Mouse (Mus musculus) forebrain, embryonic 16.5 days (tissue): ENCODE data around the gene Sept10. TPM values are rescaled to one million over a fixed set of nuclear protein-coding genes. Genes with fewer than 3 reads are reported as not detected.

Experiments
- ATAC-seq: fragments of 200-750 bp; cut with Nextera tagmentation; 2 replicates; pipeline ENCODE4 v1.8.0; 2017; ENCODE audit warnings: mild to moderate bottlenecking, moderate library complexity
- H3K27ac ChIP-seq: fragments of 300-500 bp; sonication (generic); 2 replicates; pipeline ENCODE4 v1.5.1; 2014; ENCODE audit warnings: low read length, control low read depth
- H3K27me3 ChIP-seq: fragments of 300-500 bp; sonication (generic); replicated peaks from 2 replicates; pipeline ENCODE4 v1.6.1; 2014; ENCODE audit warnings: low read length; ENCODE audit not compliant: control insufficient read depth, insufficient read depth
- H3K36me3 ChIP-seq: fragments of 300-500 bp; sonication (generic); 2 replicates; pipeline ENCODE4 v1.6.1; 2014; ENCODE audit not compliant: control insufficient read depth, insufficient read depth
- H3K4me1 ChIP-seq: fragments of 300-500 bp; sonication (generic); replicated peaks from 2 replicates; pipeline ENCODE4 v1.6.1; 2014; ENCODE audit warnings: low read length; ENCODE audit not compliant: control insufficient read depth, insufficient read depth
- H3K4me2 ChIP-seq: fragments of 300-500 bp; sonication (generic); 2 replicates; pipeline ENCODE4 v1.6.1; 2014; ENCODE audit warnings: mild to moderate bottlenecking, low read length, control low read depth
- H3K4me3 ChIP-seq: fragments of 300-500 bp; sonication (generic); replicated peaks from 2 replicates; pipeline ENCODE4 v1.5.1; 2014; ENCODE audit warnings: mild to moderate bottlenecking, low read length, control low read depth
- H3K9ac ChIP-seq: fragments of 300-500 bp; sonication (generic); replicated peaks from 2 replicates; pipeline ENCODE4 v1.6.1; 2014; ENCODE audit warnings: low read depth, low read length, control low read depth
- H3K9me3 ChIP-seq: fragments of 300-500 bp; sonication (generic); 2 replicates; pipeline ENCODE4 v1.6.1; 2016; ENCODE audit warnings: low read length; ENCODE audit not compliant: control insufficient read depth
- WGBS: fragments of 180-500 bp; shearing (Covaris S2); extraction: QIAGEN DNeasy Blood & Tissue Kit; methylation state at CpG from one replicate; pipeline ENCODE4 v1.1.7; 2014; 5-methylcytosine and 5-hydroxymethylcytosine counted together
- polyA plus RNA-seq: library from polyadenylated mRNA; unstranded; fragments of >200 nt; fragmentation: Nextera tagmentation; extraction: Ambion mirVana; gene quantifications from 2 replicates; pipeline ENCODE4 v1.2.1, GENCODE M21; 2015

Sept10 gene
- polyA plus RNA-seq, 1 experiment from 2014 or later, result 21.7 TPM

GRCm38 (mm10) chr10:59261603-59262002 is 40.0 kb upstream of the Sept10 start:
- ATAC-seq, result no peak
- H3K4me2 ChIP-seq, result no peak overlapping the region

GRCm38 (mm10) chr10:59259572-59259971 is 37.9 kb upstream of the Sept10 start:
- 52% methylated on average over 6 of the region's 6 CpGs for WGBS
- no peaks in the 10 kb centered on the region for H3K27me3 ChIP-seq
- H3K9me3 ChIP-seq, result no peaks in the 10 kb centered on the region
- H3K27ac ChIP-seq, result no peak overlapping the region
- H3K4me3 ChIP-seq, result no peak overlapping the region
- no peak overlapping the region for H3K9ac ChIP-seq
- ATAC-seq, result no peak
- H3K4me2 ChIP-seq, result no peak overlapping the region
- H3K4me1 ChIP-seq, result peaks cover 8% of the 10 kb centered on the region; the same call in 1 of the 2 replicates
- H3K36me3 ChIP-seq, result no peaks in the 10 kb centered on the region

More at GRCm38 (mm10) chr10:59261603-59262002, 40.0 kb upstream of the Sept10 start:
- no peak overlapping the region for H3K27ac ChIP-seq
- peaks cover 8% of the 10 kb centered on the region; the same call in 1 of the 2 replicates for H3K4me1 ChIP-seq
- 51% methylated on average over 3 of the region's 3 CpGs for WGBS
- H3K9ac ChIP-seq, result no peak overlapping the region
- no peaks in the 10 kb centered on the region for H3K36me3 ChIP-seq
- H3K9me3 ChIP-seq, result no peaks in the 10 kb centered on the region
- H3K4me3 ChIP-seq, result no peak overlapping the region
- H3K27me3 ChIP-seq, result no peaks in the 10 kb centered on the region

DNA sequence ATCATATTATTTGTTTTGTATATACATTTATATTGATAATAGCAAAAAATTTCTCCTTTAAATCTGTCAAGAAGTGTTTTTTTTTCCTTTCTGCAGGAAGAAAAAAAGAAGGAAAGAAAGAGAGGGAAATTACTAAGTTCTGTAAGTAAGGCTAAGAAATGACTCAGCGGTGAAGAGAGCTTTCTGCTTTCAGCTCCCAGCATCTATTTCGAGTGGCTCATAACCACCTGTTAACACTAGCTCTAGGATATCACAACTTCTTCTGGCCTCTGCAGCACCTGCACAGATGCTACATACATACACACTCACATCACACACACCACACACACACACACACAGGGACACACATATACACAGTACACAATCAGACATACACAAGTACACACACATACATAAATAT is 34.9 kb upstream of the Sept10 start:
- no peak overlapping the region for H3K4me3 ChIP-seq
- 93% methylated on average over 2 of the region's 2 CpGs for WGBS
- peaks cover 8% of the 10 kb centered on the region; the same call in 1 of the 2 replicates for H3K4me1 ChIP-seq
- H3K27ac ChIP-seq, result no peak overlapping the region
- no peaks in the 10 kb centered on the region for H3K27me3 ChIP-seq
- H3K4me2 ChIP-seq, result no peak overlapping the region
- no peak for ATAC-seq
- H3K36me3 ChIP-seq, result no peaks in the 10 kb centered on the region
- no peak overlapping the region for H3K9ac ChIP-seq
- no peaks in the 10 kb centered on the region for H3K9me3 ChIP-seq

DNA sequence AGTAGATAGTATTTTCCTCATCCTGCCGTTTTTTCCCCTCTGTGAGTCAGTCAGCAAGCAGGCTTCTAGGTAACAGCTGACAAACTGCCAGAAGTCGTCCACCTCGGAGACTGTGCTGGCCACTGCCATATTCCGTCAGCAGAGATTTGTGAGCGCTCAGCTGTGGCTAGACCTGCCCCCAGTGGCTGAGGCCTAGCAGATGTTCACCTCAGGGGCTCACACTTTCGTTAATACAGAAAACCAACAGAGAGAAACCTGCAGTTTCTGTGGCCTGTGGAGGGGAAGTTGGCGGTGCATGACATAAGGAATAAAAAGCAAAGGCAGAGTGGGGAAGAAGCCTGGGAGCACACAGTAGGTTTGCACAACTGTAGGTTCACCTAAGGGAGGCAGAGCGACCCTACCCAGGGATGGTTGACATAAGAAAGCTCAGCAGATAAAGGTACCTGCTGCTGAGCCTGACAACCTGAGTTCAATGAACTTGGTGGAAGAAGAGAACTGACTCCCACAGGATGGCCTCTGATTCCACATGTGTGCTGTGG is 32.0 kb upstream of the Sept10 start:
- H3K9ac ChIP-seq, result no peak overlapping the region
- H3K27me3 ChIP-seq, result no peaks in the 10 kb centered on the region
- 85% methylated on average over 8 of the region's 8 CpGs for WGBS
- H3K4me3 ChIP-seq, result no peak overlapping the region
- no peaks in the 10 kb centered on the region for H3K4me1 ChIP-seq
- no peaks in the 10 kb centered on the region for H3K36me3 ChIP-seq
- no peak overlapping the region for H3K4me2 ChIP-seq
- H3K9me3 ChIP-seq, result no peaks in the 10 kb centered on the region; the same call in 1 of the 2 replicates
- no peak for ATAC-seq
- H3K27ac ChIP-seq, result no peak overlapping the region

- 79% methylated on average over 8 of the region's 8 CpGs for WGBS
- Histone ChIP-seq H3K4me3 (no peak overlapping the region), H3K4me1 (no peaks in the 10 kb centered on the region), H3K9ac (no peak overlapping the region), H3K27me3 (no peaks in the 10 kb centered on the region), H3K9me3 (no peaks in the 10 kb centered on the region; the same call in 1 of the 2 replicates), H3K4me2 (no peak overlapping the region), H3K36me3 (no peaks in the 10 kb centered on the region), H3K27ac (no peak overlapping the region)
- ATAC-seq, result no peak
Measured at GRCm38 (mm10) chr10:59252396-59252795, 30.7 kb upstream of the Sept10 start.

- ATAC-seq, result no peak
- no peak overlapping the region for H3K27ac ChIP-seq
- no peaks in the 10 kb centered on the region; the same call in 1 of the 2 replicates for H3K9me3 ChIP-seq
- no peak overlapping the region for H3K9ac ChIP-seq
- H3K4me2 ChIP-seq, result no peak overlapping the region
- 74% methylated on average over 2 of the region's 2 CpGs for WGBS
- no peaks in the 10 kb centered on the region for H3K36me3 ChIP-seq
- no peaks in the 10 kb centered on the region for H3K4me1 ChIP-seq
- H3K4me3 ChIP-seq, result no peak overlapping the region
- no peaks in the 10 kb centered on the region for H3K27me3 ChIP-seq
Measured at GRCm38 (mm10) chr10:59251980-59252379, 30.3 kb upstream of the Sept10 start.

- Histone ChIP-seq H3K4me2 (no peak overlapping the region), H3K9me3 (no peaks in the 10 kb centered on the region; the same call in 1 of the 2 replicates), H3K27ac (no peak overlapping the region), H3K27me3 (no peaks in the 10 kb centered on the region), H3K36me3 (no peaks in the 10 kb centered on the region), H3K4me3 (no peak overlapping the region), H3K9ac (no peak overlapping the region), H3K4me1 (no peaks in the 10 kb centered on the region)
- no peak for ATAC-seq
- WGBS, result 100% methylated on average over 2 of the region's 2 CpGs
Measured at GRCm38 (mm10) chr10:59250679-59251078, 29.0 kb upstream of the Sept10 start.

DNA sequence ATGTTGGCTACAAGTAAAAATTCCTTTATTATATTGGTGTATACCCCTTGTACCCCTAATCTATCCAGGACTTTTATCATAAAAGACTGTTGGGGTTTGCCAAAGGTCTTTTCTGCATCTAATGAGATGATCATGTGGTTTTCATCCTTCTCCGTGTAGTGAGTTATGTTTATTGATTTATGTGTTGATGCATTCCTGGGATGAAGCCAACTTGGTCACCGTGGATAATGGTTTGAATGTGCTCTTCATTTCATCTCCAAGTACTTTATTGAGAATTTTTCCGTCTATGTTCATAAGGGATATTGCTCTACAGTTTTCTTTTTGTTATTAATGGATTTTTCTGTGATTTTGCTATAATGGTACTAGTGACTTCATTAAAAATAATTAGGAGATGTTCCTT is 27.9 kb upstream of the Sept10 start:
- no peak overlapping the region for H3K27ac ChIP-seq
- H3K4me3 ChIP-seq, result no peak overlapping the region
- H3K9me3 ChIP-seq, result no peaks in the 10 kb centered on the region; the same call in 1 of the 2 replicates
- no peaks in the 10 kb centered on the region for H3K27me3 ChIP-seq
- H3K4me1 ChIP-seq, result no peaks in the 10 kb centered on the region
- no peaks in the 10 kb centered on the region for H3K36me3 ChIP-seq
- no peak for ATAC-seq
- no peak overlapping the region for H3K9ac ChIP-seq
- WGBS, result 82% methylated on average over 3 of the region's 3 CpGs
- H3K4me2 ChIP-seq, result no peak overlapping the region

- Histone ChIP-seq H3K27ac (no peak overlapping the region), H3K9me3 (no peaks in the 10 kb centered on the region), H3K4me2 (no peak overlapping the region), H3K4me3 (no peak overlapping the region), H3K9ac (no peak overlapping the region), H3K4me1 (no peaks in the 10 kb centered on the region), H3K36me3 (no peaks in the 10 kb centered on the region), H3K27me3 (no peaks in the 10 kb centered on the region)
- WGBS, result 32% methylated on average over 3 of the region's 3 CpGs
- no peak; the same call in 1 of the 2 replicates for ATAC-seq
Measured at GRCm38 (mm10) chr10:59241141-59241541, 19.5 kb upstream of the Sept10 start.

GRCm38 (mm10) chr10:59237757-59238156 is 16.1 kb upstream of the Sept10 start:
- WGBS, result 63% methylated on average over 3 of the region's 3 CpGs

More at GRCm38 (mm10) chr10:59237757-59238156, 16.1 kb upstream of the Sept10 start:
- Histone ChIP-seq H3K36me3 (no peaks in the 10 kb centered on the region), H3K4me3 (no peak overlapping the region), H3K27ac (no peak overlapping the region), H3K27me3 (no peaks in the 10 kb centered on the region), H3K4me2 (no peak overlapping the region), H3K9ac (no peak overlapping the region), H3K4me1 (no peaks in the 10 kb centered on the region), H3K9me3 (no peaks in the 10 kb centered on the region)
- ATAC-seq, result no peak
